Mouse (Mus musculus) spleen, adult 2 months (tissue): ENCODE measurements at regions not wholly inside any gene's neighbourhood (a gene's known extent, or its start where the extent isn't known, plus 50 kb on each side); places are given as distances from the start of the nearest gene placed in this dataset.

ENCODE experiments used
- DNase-seq, 2 experiments: peaks; one replicate each; pipeline versions ENCODE4 v3.0.0 to v3.0.0-alpha.2; 2012 to 2021; ENCODE audit warnings: low spot score in 2 of 2, low read depth in 1 of 2
- H3K27ac ChIP-seq: fragments of 200-500 bp; 2 replicates; pipeline ENCODE4 v1.5.1; 2012; ENCODE audit warnings: low read length, inconsistent platforms; ENCODE audit not compliant: insufficient read depth
- H3K27me3 ChIP-seq: fragments of 200-500 bp; 2 replicates; pipeline ENCODE4 v1.6.1; 2012; ENCODE audit warnings: mild to moderate bottlenecking, moderate library complexity, low read length, inconsistent platforms; ENCODE audit not compliant: control insufficient read depth, insufficient read depth
- H3K36me3 ChIP-seq: fragments of 200-500 bp; 2 replicates; pipeline ENCODE4 v1.6.1; 2012; ENCODE audit warnings: mild to moderate bottlenecking, low read length, inconsistent platforms; ENCODE audit not compliant: control insufficient read depth, insufficient read depth
- H3K4me1 ChIP-seq: fragments of 200-500 bp; 2 replicates; pipeline ENCODE4 v1.6.1; 2011; ENCODE audit warnings: inconsistent platforms; ENCODE audit not compliant: control insufficient read depth, insufficient read depth, insufficient read length
- H3K4me3 ChIP-seq: fragments of 200-500 bp; 2 replicates; pipeline ENCODE4 v1.5.1; 2011; ENCODE audit warnings: mild to moderate bottlenecking, inconsistent platforms; ENCODE audit not compliant: insufficient read depth, insufficient read length; ENCODE audit errors: extremely low read depth
- CTCF ChIP-seq: fragments of 200-500 bp; IDR thresholded peaks from 2 replicates; pipeline ENCODE4 v1.5.1; 2011; ENCODE audit warnings: mild to moderate bottlenecking, inconsistent platforms; ENCODE audit not compliant: insufficient read depth, insufficient read length, insufficient replicate concordance; ENCODE audit errors: extremely low read depth
- POLR2A ChIP-seq: fragments of 200-500 bp; IDR thresholded peaks from 2 replicates; pipeline ENCODE4 v1.6.1; 2011; ENCODE audit warnings: low read depth, low read length, inconsistent platforms
- WGBS: fragments of 180-500 bp; shearing (Covaris S2); methylation state at CpG from one replicate; pipeline ENCODE4 v1.1.7; 2018; 5-methylcytosine and 5-hydroxymethylcytosine counted together

DNA sequence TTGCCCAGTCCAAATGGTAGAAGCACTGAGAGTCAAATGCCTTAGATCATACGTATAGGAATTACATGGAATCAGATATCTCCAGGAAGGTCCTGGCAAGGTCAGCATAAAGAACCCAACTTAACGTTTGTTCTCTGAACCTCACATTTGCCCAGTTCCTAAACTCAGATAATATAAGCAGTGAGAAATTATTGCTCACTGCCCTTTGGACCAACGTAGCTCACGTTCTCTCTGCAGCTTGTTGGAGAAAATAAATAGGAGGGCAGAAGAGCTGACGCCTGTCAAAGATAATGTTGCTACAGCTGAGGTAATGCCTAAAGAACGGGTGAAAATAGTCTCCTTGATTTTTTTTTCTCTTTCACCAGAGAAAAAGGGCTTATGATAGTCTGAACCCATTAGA lies 595.1 kb upstream of the Cdh5 start:
- WGBS = 86% methylated on average over 6 of the region's 6 CpGs
- TF ChIP-seq POLR2A (no peak), CTCF (no peak)
- no peak overlapping the region for H3K4me3 ChIP-seq
- no peaks in the 10 kb centered on the region for H3K36me3 ChIP-seq
- H3K27ac ChIP-seq = no peak overlapping the region
- H3K27me3 ChIP-seq = no peaks in the 10 kb centered on the region
- H3K4me1 ChIP-seq = no peaks in the 10 kb centered on the region
- DNase-seq = no peak

- no peak overlapping the region for H3K4me3 ChIP-seq
- H3K27ac ChIP-seq = no peak overlapping the region
- H3K36me3 ChIP-seq = no peaks in the 10 kb centered on the region
- DNase-seq = no peak
- H3K4me1 ChIP-seq = no peaks in the 10 kb centered on the region
- 91% methylated on average over 5 of the region's 5 CpGs for WGBS
- TF ChIP-seq POLR2A (no peak), CTCF (no peak)
- no peaks in the 10 kb centered on the region for H3K27me3 ChIP-seq
Measured at GRCm38 (mm10) chr8:103507068-103507467, 594.4 kb upstream of the Cdh5 start.

GRCm38 (mm10) chr8:103520141-103520866 lies 581.1 kb upstream of the Cdh5 start:
- no peak overlapping the region for H3K27ac ChIP-seq
- no peak for DNase-seq
- H3K4me1 ChIP-seq = no peaks in the 10 kb centered on the region
- H3K4me3 ChIP-seq = no peak overlapping the region
- TF ChIP-seq CTCF = no peak
- TF ChIP-seq POLR2A = no peak
- WGBS = 75% methylated on average over 4 of the region's 4 CpGs
- no peaks in the 10 kb centered on the region for H3K36me3 ChIP-seq
- H3K27me3 ChIP-seq = no peaks in the 10 kb centered on the region; the same call in 1 of the 2 replicates

DNA sequence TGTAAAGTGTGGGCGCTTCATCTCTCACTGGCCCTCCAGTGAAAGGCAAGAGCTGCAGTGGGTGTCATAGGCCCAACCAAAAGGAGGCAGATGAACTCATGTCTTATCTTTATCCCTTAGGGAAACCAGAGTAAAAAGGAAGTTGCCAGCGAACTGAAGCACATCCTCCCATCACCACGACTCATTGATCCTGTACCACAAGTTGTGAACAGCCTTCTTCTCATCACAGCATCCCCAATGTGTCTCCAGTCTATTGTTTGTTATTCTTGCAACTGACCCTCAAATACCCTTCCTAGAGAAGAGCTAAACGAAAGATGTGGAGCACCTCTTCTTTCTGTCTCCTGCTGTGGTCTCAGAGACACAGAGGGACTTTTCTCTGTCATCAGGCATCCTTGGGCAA lies 570.5 kb upstream of the Cdh5 start:
- WGBS = 61% methylated on average over 4 of the region's 4 CpGs
- Histone ChIP-seq H3K27ac (no peak overlapping the region), H3K4me1 (no peaks in the 10 kb centered on the region), H3K36me3 (no peaks in the 10 kb centered on the region), H3K27me3 (no peaks in the 10 kb centered on the region; the same call in 1 of the 2 replicates), H3K4me3 (no peak overlapping the region)
- no peak for DNase-seq
- TF ChIP-seq CTCF (no peak), POLR2A (no peak)

GRCm38 (mm10) chr8:103534971-103535370 lies 566.5 kb upstream of the Cdh5 start:
- DNase-seq = no peak
- TF ChIP-seq CTCF = no peak
- H3K27me3 ChIP-seq = no peaks in the 10 kb centered on the region; the same call in 1 of the 2 replicates
- WGBS = 77% methylated on average over 4 of the region's 4 CpGs
- H3K4me1 ChIP-seq = no peaks in the 10 kb centered on the region
- no peaks in the 10 kb centered on the region for H3K36me3 ChIP-seq
- no peak overlapping the region for H3K27ac ChIP-seq
- no peak overlapping the region for H3K4me3 ChIP-seq

DNA sequence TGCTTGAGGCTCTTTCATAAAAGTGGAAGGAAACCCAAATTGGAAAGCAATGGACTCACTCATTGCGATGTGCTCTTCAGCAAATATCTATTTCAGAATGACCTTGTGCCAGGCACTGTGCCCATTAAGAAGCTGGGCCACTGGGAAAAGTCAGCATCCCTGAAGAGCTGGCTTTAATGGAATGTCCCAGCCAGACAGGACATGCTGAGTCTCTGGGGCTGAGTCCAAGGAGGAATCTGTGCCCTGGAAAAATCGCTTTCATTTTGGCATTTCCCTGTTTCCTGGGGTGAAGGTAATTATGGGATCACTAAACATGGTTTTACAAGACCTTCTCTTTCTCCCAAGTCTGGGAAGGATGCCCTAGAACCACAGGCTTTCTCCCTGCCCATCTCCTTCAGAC lies 564.6 kb upstream of the Cdh5 start:
- no peak for DNase-seq
- 72% methylated on average over 2 of the region's 2 CpGs for WGBS
- Histone ChIP-seq H3K27ac (no peak overlapping the region), H3K27me3 (no peaks in the 10 kb centered on the region; the same call in 1 of the 2 replicates), H3K4me3 (no peak overlapping the region), H3K36me3 (no peaks in the 10 kb centered on the region), H3K4me1 (no peaks in the 10 kb centered on the region)
- TF ChIP-seq POLR2A (no peak), CTCF (no peak)

- DNase-seq = no peak
- Histone ChIP-seq H3K27ac (no peak overlapping the region), H3K27me3 (no peaks in the 10 kb centered on the region), H3K4me1 (no peaks in the 10 kb centered on the region), H3K36me3 (no peaks in the 10 kb centered on the region), H3K4me3 (no peak overlapping the region)
- TF ChIP-seq CTCF (no peak), POLR2A (no peak)
- WGBS = 65% methylated on average over 2 of the region's 2 CpGs
Measured at GRCm38 (mm10) chr8:103541954-103542353, 559.5 kb upstream of the Cdh5 start.
